Mouse (Mus musculus) kidney, embryonic 14.5 days (tissue): ENCODE measurements around the gene Kcna6. TPM values are rescaled to one million over a fixed set of nuclear protein-coding genes. Genes with fewer than 3 reads are reported as not detected.

ENCODE experiments used
- polyA plus RNA-seq: library from polyadenylated mRNA; unstranded; fragments of >200 nt; fragmentation: Nextera tagmentation; extraction: Ambion mirVana; gene quantifications from 2 replicates; pipeline ENCODE4 v1.2.1, GENCODE M21; 2014

Kcna6 gene
- polyA plus RNA-seq, 1 experiment from 2014 or later, result 2.5 TPM

Other genes with a start within 250 kb of the Kcna6 start
- gene Kcna5, start 205.3 kb downstream of the Kcna6 start, polyA plus RNA-seq, result 1.7 and 4.2 TPM in 2 replicates
- gene Kcna1, start 94.3 kb downstream of the Kcna6 start, polyA plus RNA-seq, result 0.30 and 0.66 TPM in 2 replicates
- 203 and 210 TPM in 2 replicates for gene Ndufa9, start 108.5 kb upstream of the Kcna6 start, polyA plus RNA-seq
- 0.16 TPM in 1 of 2 replicates, not detected in the other for gene Akap3, start 112.4 kb upstream of the Kcna6 start, polyA plus RNA-seq
- not detected in 2 replicates for gene Dyrk4, start 181.2 kb upstream of the Kcna6 start, polyA plus RNA-seq
- gene Rad51ap1, start 198.9 kb upstream of the Kcna6 start, polyA plus RNA-seq, result 68.0 and 73.8 TPM in 2 replicates
- 14.2 and 16.8 TPM in 2 replicates for gene D6Wsu163e, start 199.3 kb upstream of the Kcna6 start, polyA plus RNA-seq